Mouse (Mus musculus): ENCODE measurements around the gene Kri1.
"Not testable (repeated sequence)": the region's sequence is repeated elsewhere in the genome, so short reads cannot be mapped to it uniquely, and the experiment has no call there.

Gene Kri1

DNA sequence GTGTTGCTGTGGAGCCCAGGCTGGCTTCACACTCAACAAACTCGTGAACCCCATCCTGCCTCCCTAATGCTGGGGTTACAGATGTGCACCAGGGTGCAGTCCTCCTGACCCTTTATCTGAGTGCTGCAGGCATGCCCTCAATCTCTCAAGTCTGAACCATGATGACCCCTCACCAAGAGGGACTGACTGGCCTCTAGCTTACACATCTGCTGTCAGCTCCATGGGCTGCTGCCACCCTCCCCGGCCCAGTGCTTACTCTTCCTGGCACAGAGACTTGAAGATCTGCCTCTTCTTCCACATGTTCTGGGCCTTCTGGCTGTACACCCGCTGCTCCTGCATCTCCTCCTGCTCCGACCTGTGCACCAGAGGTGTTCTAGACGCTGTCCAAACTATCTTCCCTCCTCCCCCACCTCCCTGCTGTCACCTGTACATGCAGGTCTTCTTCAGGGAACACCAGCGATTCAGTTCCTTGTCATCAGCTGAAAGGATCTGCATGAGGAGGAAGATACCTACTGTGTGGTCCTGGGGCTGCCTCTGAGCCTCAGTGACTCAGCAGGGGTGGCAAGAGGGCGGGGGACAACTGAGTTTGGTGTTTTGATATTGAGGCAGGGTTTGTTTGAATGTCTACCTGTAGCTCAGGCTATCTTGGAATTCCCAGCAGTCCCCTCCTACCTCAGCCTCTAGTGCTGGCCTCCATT lies 12.6 kb downstream of the Kri1 start:
- no peak for DNase-seq (ENCODE audit: low read depth in 2 of 2, low spot score in 2 of 2)

DNA sequence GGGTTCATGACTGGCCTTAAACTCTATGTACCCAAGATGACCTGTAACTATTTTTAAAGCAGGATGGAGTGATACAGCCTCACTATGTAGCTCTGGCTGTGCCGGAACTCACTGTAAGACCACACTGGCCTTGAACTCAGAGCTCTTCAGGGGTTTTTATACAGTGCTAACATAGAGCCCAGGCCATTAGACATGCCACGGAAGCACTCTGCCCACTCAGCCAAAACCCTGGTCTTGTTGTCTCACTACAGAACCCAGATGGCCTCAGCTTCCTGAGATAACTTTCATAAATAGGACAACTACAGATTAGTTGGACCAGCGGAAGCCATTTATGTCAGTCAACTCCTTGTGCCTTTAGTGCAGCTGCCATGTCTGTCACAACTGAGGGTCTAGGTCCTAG lies 13.4 kb downstream of the Kri1 start:
- no peak for DNase-seq (ENCODE audit: low read depth in 2 of 2, low spot score in 2 of 2)

- no peak for DNase-seq (ENCODE audit: low read depth in 2 of 2, low spot score in 2 of 2)
Observed at GRCm38 (mm10) chr9:21273520-21274228, 14.1 kb downstream of the Kri1 start.

DNA sequence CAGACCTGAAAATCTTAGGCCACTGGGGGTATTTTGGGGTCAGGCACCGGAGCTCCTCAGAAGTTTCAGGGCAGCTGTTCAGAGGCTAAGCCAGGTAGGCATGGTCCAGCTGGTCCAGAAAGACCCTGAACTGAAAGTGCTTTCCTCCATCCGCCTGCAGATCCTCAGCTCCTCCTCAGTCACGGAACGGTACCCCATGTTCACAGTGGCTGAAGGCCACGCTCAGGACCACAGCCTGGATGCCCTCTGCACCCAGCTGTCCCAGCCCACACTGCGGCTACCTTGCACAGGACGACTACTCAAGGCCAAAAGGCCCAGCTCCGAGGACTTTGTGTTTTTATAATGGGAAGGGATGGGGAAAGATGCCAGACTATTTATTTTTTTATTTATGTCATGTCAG lies 14.7 kb downstream of the Kri1 start:
- DNase-seq (ENCODE audit: low read depth in 2 of 2, low spot score in 2 of 2): no peak

DNA sequence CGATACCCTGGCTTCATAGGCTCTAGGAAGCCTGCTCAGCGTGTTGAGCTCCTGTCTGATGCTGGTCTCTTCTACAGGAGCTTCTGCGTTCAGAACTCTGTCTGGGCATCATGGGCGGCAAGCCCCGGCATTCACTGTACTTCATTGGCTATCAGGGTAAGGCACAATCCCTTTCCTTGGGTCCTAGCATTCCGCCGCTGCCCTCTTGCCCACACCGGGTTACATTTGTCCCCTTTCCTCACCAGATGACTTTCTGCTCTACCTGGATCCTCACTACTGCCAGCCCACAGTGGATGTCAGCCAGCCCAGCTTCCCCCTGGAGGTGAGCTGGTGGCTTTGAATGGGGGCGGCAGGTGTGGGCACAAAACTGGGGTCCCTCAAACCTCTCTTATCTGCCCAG lies 15.4 kb downstream of the Kri1 start:
- DNase-seq (ENCODE audit: low read depth in 2 of 2, low spot score in 2 of 2): no peak

DNA sequence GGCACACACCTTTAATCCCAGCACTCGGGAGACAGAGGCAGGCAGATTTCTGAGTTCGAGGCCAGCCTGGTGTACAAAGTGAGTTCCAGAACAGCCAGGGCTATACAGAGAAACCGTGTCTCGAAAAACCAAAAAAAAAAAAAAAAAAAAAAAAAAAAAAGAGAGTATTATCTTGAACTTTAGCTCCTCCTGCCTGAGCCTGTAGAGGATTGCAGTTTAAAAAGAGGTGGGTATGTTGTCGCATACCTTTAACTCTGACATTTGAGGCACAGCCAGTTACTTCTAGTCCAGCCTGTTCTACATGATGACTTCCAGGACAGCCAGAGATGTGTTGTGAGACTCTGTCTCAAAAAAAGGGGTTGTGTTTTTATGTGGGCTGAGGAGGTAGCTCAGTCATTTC lies 18.2 kb downstream of the Kri1 start:
- not testable (repeated sequence) for DNase-seq (ENCODE audit: low read depth in 2 of 2, low spot score in 2 of 2)

- no peak for DNase-seq (ENCODE audit: low read depth in 2 of 2, low spot score in 2 of 2)
Observed at GRCm38 (mm10) chr9:21268305-21268704, 19.5 kb downstream of the Kri1 start.

GRCm38 (mm10) chr9:21266889-21267288 lies 20.9 kb downstream of the Kri1 start:
- DNase-seq (ENCODE audit: low read depth in 2 of 2, low spot score in 2 of 2): no peak

DNA sequence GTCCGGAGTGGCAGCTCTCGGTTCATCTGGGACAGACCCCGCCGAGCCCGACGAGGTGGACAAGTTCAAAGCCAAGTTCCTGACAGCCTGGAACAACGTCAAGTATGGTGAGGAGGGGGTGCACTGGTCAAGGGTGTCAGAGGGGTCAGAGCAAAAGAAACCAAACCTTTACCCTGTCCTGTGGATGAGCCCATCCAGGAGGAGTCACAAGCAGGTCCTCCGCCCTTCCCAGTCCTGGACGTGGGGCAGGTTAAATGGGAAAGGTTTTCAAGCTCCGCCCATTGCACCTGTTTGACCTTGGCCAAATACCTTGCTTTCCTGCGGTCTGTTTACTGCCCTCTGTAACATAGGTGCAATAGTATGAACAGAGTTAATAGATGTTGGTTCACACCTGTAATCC lies 22.2 kb downstream of the Kri1 start:
- DNase-seq (ENCODE audit: low read depth in 2 of 2, low spot score in 2 of 2): no peak

DNA sequence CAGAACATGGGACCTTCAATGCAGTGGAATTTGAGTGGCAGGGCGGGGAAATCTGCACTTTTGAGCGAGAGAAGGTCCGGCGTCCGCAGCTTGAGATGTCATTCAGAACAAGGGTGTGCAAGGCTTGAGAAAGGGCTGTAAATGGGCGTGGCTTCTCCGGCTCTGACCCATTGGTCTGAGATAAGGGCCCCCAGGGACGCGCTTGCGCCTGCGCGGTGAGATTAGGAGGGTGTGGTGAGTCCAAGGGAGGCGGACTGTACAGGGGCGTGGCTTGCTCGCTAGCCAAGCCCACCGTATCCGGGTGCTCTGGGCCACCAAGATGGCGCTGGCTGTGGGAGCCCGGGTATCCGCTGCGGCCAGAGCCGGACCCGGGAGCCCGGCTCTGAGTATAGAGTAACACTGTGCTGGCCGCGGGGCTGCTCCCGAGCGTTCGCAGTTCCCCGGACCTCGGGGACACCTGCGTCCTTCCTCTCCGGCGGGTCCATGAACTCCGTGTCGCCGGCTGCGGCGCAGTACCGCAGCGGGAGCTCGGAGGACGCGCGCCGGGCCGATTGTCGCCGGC lies 22.7 kb downstream of the Kri1 start, which contains the start of gene Atg4d:
Gene Atg4d, plus strand, starts transcription at position 294 of the 562 bp plus-strand sequence.
- DNase-seq (ENCODE audit: low read depth in 2 of 2, low spot score in 2 of 2): peak; percentile 77 to 86

GRCm38 (mm10) chr9:21264272-21264999 lies 23.3 kb downstream of the Kri1 start:
- no peak for DNase-seq (ENCODE audit: low read depth in 2 of 2, low spot score in 2 of 2)

- DNase-seq (ENCODE audit: low read depth in 2 of 2, low spot score in 2 of 2): no peak
Observed at GRCm38 (mm10) chr9:21261831-21262230, 25.9 kb downstream of the Kri1 start.

GRCm38 (mm10) chr9:21260491-21261040 lies 27.2 kb downstream of the Kri1 start:
- DNase-seq (ENCODE audit: low read depth in 2 of 2, low spot score in 2 of 2): peak; percentile 20 to 46

GRCm38 (mm10) chr9:21256349-21256748 lies 31.4 kb downstream of the Kri1 start:
- not testable (repeated sequence) for DNase-seq (ENCODE audit: low read depth in 2 of 2, low spot score in 2 of 2)

- no peak for DNase-seq (ENCODE audit: low read depth in 2 of 2, low spot score in 2 of 2)
Observed at GRCm38 (mm10) chr9:21254690-21255089, 33.1 kb downstream of the Kri1 start.

DNA sequence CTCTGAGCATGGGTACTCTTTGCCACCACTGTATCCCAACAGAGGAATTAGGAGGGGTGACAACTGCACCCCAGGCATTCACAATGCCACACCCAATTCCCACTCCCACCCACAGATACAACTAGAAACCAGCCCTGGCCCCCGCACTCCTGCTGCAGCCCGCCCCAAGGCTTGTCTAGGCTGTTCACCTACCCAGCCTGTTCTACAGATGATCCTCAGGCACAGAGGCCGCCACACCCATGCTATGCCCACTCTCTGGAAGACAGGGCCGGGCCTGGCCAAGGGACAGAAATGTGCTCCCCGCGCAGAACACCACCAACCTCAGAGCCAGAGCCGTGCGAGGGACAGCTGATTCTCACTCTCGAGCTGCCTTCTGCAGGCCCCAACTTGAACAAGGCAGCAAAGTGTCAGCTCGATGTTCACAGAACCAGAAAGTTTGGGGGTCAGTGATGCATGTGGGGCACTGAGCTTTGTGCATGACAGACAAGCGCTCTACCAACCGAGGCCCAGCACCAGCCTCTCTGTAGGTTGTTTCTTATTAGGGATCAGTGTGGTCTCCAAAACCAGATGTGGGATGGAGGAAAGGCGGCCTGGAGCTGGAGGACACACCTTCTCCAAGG lies 36.5 kb downstream of the Kri1 start:
- DNase-seq (ENCODE audit: low read depth in 2 of 2, low spot score in 2 of 2): no peak

DNA sequence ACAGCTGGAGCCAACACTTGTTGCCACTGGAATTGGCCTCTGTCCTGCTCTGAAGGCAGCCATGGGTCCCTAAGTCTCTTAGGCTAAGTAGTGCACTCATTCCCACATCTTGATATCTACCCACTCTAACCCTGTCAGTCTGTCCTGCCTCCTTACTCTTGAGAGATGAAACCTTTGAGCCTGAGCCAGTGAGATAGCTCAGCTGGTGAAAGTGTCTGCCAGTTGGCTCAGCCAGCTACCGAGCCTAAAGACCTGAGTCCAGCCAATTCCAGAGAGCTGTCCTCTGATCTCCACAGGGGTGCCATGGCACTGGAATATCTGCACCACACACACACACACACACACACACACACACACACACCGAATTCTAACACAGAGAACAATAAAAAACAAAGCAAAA lies 37.3 kb downstream of the Kri1 start:
- no peak for DNase-seq (ENCODE audit: low read depth in 2 of 2, low spot score in 2 of 2)

DNA sequence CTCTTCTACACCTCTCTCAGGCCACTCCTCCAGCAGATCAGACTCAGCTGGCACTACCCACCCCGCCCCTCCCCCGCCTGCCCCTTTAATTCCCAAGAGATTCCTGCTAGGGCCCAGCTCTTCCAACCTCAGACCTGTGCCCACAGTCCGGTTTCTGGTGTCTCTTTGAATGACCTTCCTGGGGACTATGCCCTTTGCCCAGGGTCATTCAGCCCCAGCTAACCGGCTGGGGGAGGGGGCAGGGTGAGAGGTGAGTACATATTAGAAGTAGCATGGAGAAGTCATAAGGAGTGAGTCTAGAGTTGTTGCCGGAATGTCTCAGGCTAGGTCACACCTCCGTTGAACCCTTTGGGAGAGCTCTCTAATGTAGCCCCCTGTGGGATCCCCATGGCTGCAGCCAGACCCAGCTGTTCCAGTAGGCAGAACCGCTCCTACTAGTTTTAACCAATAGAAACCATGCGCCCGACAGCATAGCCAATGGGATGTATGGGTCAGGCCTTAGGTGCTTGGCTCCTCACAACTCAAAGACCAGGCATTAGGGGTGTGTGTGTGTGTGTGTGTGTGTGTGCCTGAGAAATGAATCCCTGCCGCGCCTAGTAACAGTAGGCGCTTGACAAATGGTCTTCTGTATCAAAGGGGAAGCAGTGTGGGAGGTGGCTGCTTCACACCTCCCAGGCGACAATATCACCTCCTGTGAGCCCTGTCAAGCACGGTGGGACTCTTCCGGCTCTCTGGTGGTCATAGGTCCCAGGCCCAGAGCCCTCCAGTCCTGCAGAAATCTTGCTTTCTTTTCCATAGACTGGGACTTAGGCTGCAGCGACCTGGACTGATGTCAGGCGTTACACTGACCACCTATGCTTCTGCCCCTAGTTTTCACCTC lies 37.9 kb downstream of the Kri1 start:
- no peak for DNase-seq (ENCODE audit: low read depth in 2 of 2, low spot score in 2 of 2)

DNA sequence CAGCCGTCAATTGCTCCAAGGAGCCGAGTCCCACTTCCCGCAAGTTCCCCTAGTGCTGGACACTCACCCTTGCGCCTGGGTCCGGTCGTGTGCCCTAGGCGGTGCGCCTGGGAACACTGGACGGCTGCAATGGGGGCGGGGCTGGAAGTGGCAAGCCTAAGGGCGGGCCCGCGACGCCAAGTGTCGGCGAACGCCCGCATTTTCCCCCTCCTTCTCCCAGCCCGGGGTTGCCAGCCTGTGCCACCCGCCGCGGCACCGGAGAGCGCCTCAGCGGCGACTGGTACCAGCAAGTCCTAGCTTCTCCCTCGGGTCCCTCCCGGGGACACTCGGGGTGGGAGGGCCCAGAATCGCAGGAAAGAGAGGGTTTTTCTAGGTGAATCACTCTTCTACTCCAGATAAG lies 39.4 kb downstream of the Kri1 start, which contains the start of gene S1pr5:
Gene S1pr5, minus strand, starts transcription at position 118 of the 400 bp plus-strand sequence.
- DNase-seq (ENCODE audit: low read depth in 2 of 2, low spot score in 2 of 2): no peak

- DNase-seq (ENCODE audit: low read depth in 2 of 2, low spot score in 2 of 2): no peak
Observed at GRCm38 (mm10) chr9:21246342-21246741, 41.4 kb downstream of the Kri1 start.
